Mouse (Mus musculus): Measurements from ENCODE around the gene Map1a. TPM values are rescaled to one million over a fixed set of nuclear protein-coding genes. Genes with fewer than 3 reads are reported as not detected.

Map1a gene
- total and polyA plus RNA-seq, 3 experiments = 4.3 to 5.8 (median 4.4) TPM

DNA sequence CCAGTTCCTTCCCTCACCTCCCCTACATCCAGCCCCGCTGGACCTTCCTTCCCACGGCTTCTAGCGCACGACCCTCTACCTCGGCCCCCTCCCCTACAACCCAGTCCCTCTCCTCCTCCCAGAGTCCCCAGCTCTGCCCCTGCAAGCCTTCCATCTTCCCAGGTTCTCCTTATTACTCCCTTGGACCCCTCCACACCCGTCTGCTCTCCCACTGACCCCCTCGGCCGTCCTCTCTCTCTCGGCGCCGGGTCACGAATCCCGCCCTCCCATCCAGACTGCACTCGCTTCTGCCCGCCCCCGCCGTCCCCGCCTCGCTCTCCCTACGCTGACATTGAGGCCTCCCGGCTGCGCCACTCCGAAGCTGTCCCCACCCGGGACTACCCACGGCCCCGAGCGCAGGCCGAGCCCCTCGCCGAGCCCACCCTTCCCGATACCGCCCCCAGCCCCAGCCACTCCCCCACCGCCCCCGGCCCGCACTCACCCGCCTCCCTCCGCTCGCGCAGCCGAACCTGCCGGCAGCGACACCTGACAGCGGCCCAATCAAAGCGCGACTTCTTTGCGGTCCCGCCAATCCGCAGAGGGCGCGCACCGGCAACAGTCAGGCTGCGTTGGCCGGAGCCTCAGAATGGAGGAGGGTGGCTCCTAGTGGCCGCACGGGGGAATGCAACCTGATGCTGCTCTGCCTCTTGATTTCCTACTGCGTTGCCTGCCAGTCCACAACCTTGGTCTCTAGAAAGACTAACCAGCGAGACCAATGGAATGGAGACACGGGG lies 65.6 kb downstream of the Map1a start, which contains the start of gene Ppip5k1:
Gene Ppip5k1, minus strand, starts transcription at position 577 of the 773 bp plus-strand sequence.
- no peaks in the 10 kb centered on the region for H3K79me2 ChIP-seq (replicated peaks; ENCODE audit: control insufficient read depth, insufficient read depth, low read length)
- peak within 1 kb of the TSS; percentile 84 for H3K9ac ChIP-seq (ENCODE audit: low read depth, low read length)
- DNase-seq = peak; percentile 96 to 98
- no peaks in the 10 kb centered on the region; the same call in none of the 2 replicates for H3K4me1 ChIP-seq (ENCODE audit: control insufficient read depth, insufficient read depth, low read length)
- H3K36me3 ChIP-seq (ENCODE audit: control insufficient read depth, insufficient read depth, low read length) = no peaks in the 10 kb centered on the region
- 1% methylated on average over 58 of the region's 58 CpGs for WGBS
- intact Hi-C loops (cut with DNase I) = loop anchor here (5.0 kb wide), 3 partner anchors 57 to 168 kb away; partner anchors contain the start of genes Catsper2, Pdia3 and Trp53bp1
- peak; percentile 91 for TF ChIP-seq CTCF (IDR thresholded peaks at IDR 0.05)
- peak; percentile 87; the same call in 1 of the 2 replicates for TF ChIP-seq EP300 (IDR thresholded peaks at IDR 0.05; ENCODE audit: insufficient read depth, low read depth, low read length)
- TF ChIP-seq POLR2A (IDR thresholded peaks at IDR 0.05; ENCODE audit: insufficient read depth, low read depth, low read length) = peak; percentile 42
- peak within 1 kb of the TSS; percentile 62 for H3K4me3 ChIP-seq
- peaks cover 9% of the 10 kb centered on the region for H3K27me3 ChIP-seq (ENCODE audit: control insufficient read depth, insufficient read depth, low read length)
- peak within 1 kb of the TSS; percentile 85 for H3K27ac ChIP-seq

DNA sequence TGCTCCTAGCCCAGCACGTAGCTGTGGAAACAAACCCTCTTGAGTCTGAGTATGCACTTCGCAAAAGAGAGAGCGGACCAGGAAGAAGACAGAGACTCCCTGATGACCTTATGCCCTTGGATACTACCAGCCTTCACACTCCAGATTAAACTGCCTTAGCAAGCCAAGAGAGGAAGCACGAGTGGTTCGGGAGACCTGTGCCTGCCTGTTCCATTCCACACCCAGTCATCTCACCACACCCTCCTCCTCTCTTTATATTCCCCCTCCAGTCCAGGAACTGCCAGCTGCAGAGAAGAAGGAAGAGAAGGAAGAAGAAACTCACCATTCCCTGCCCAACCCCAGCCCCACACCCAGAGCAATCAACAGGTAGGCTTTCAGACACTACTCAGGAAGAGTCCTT lies 68.1 kb downstream of the Map1a start, which contains the start of gene Ckmt1:
Gene Ckmt1, plus strand, starts transcription at position 221 of the 400 bp plus-strand sequence.
- H3K79me2 ChIP-seq (replicated peaks; ENCODE audit: control insufficient read depth, insufficient read depth, low read length) = no peaks in the 10 kb centered on the region
- H3K9ac ChIP-seq (ENCODE audit: low read depth, low read length) = no peak within 1 kb of the TSS
- H3K36me3 ChIP-seq (ENCODE audit: control insufficient read depth, insufficient read depth, low read length) = no peaks in the 10 kb centered on the region
- no peak for TF ChIP-seq EP300 (IDR thresholded peaks at IDR 0.05; ENCODE audit: insufficient read depth, low read depth, low read length)
- no peak for TF ChIP-seq POLR2A (IDR thresholded peaks at IDR 0.05; ENCODE audit: insufficient read depth, low read depth, low read length)
- no peak for TF ChIP-seq CTCF (IDR thresholded peaks at IDR 0.05)
- peaks cover 10% of the 10 kb centered on the region for H3K27me3 ChIP-seq (ENCODE audit: control insufficient read depth, insufficient read depth, low read length)
- DNase-seq = no peak
- no peak within 1 kb of the TSS for H3K4me3 ChIP-seq
- intact Hi-C loops (cut with DNase I) = loop anchor here (5.0 kb wide), 2 partner anchors 85 to 170 kb away; partner anchors contain the start of gene Trp53bp1
- no peak within 1 kb of the TSS for H3K27ac ChIP-seq
- H3K4me1 ChIP-seq (ENCODE audit: control insufficient read depth, insufficient read depth, low read length) = no peaks in the 10 kb centered on the region; the same call in none of the 2 replicates
- 44% methylated on average over 5 of the region's 5 CpGs for WGBS

DNA sequence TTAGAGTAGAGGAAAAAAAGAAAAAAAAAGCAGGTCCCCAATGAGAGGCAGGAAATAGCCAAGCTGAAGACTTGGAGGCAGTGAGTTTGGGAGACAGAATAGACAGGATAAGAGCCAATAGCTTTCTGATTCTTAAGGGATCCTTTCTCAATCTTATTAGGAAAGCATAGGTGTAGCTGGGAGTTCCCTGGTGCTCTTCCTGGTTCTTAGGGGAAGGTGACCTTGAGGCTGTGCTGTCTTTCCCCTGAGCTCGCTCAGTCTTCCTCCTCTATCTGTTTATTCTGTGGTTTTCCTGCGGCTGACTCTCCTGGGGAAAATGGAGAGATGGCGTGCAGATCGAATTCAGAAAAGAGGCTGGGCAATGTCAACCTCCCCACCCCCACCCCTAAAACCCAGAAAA lies 68.6 kb downstream of the Map1a start:
- no peaks in the 10 kb centered on the region for H3K79me2 ChIP-seq (replicated peaks; ENCODE audit: control insufficient read depth, insufficient read depth, low read length)
- H3K9ac ChIP-seq (ENCODE audit: low read depth, low read length) = no peak overlapping the region
- no peak overlapping the region for H3K4me3 ChIP-seq
- H3K4me1 ChIP-seq (ENCODE audit: control insufficient read depth, insufficient read depth, low read length) = no peaks in the 10 kb centered on the region; the same call in none of the 2 replicates
- TF ChIP-seq EP300 (IDR thresholded peaks at IDR 0.05; ENCODE audit: insufficient read depth, low read depth, low read length) (no peak), POLR2A (IDR thresholded peaks at IDR 0.05; ENCODE audit: insufficient read depth, low read depth, low read length) (no peak), CTCF (IDR thresholded peaks at IDR 0.05) (no peak)
- intact Hi-C loops (cut with DNase I) = loop anchor here (5.0 kb wide), 2 partner anchors 86 to 171 kb away; partner anchors contain the start of gene Trp53bp1
- no peaks in the 10 kb centered on the region for H3K36me3 ChIP-seq (ENCODE audit: control insufficient read depth, insufficient read depth, low read length)
- no peak overlapping the region for H3K27ac ChIP-seq
- WGBS = 2% methylated on average over 4 of the region's 4 CpGs
- DNase-seq = no peak
- peaks cover 10% of the 10 kb centered on the region for H3K27me3 ChIP-seq (ENCODE audit: control insufficient read depth, insufficient read depth, low read length)

DNA sequence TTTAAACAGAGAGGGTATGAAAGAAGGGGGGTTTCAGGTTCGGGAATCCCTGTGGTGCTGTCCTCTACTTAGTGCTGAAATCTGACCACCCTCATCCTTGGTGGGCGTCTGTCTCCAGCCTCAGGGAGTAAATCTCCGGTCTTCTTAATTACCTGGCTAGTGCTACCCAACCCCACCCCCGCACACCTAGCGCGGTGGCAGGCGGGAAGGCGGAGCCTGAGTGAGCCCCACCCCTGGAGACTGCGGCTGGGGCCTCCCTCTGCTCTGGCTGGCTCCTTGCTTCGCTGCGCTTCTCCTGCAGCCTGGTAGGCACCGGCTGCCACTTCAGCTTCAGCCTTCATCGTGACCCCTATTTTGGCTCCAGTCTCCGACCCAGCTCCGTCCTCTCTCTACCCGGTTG lies 69.0 kb downstream of the Map1a start:
- Histone ChIP-seq H3K36me3 (ENCODE audit: control insufficient read depth, insufficient read depth, low read length) (no peaks in the 10 kb centered on the region), H3K4me1 (ENCODE audit: control insufficient read depth, insufficient read depth, low read length) (no peaks in the 10 kb centered on the region; the same call in none of the 2 replicates), H3K9ac (ENCODE audit: low read depth, low read length) (no peak overlapping the region), H3K27ac (no peak overlapping the region), H3K4me3 (no peak overlapping the region), H3K79me2 (replicated peaks; ENCODE audit: control insufficient read depth, insufficient read depth, low read length) (no peaks in the 10 kb centered on the region), H3K27me3 (ENCODE audit: control insufficient read depth, insufficient read depth, low read length) (peaks cover 10% of the 10 kb centered on the region)
- intact Hi-C loops (cut with DNase I) = loop anchor here (5.0 kb wide), 2 partner anchors 86 to 171 kb away; partner anchors contain the start of gene Trp53bp1
- DNase-seq = peak; percentile 16 to 25
- TF ChIP-seq POLR2A (IDR thresholded peaks at IDR 0.05; ENCODE audit: insufficient read depth, low read depth, low read length) (no peak), CTCF (IDR thresholded peaks at IDR 0.05) (no peak), EP300 (IDR thresholded peaks at IDR 0.05; ENCODE audit: insufficient read depth, low read depth, low read length) (no peak)
- WGBS = 3% methylated on average over 16 of the region's 16 CpGs

DNA sequence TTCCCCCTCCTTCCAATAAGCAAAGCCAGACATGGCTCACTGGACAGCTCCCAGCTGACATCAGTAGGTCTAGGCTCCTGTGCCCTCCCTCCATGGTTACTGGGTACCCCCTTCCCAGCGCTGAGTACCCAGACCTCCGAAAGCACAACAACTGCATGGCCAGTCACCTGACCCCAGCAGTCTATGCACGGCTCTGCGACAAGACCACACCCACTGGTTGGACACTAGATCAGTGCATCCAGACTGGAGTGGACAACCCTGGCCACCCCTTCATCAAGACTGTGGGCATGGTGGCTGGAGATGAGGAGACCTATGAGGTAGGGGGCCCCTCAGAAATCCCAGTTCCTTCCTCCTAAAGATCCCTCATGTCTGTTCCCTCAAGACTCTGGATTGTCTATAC lies 70.1 kb downstream of the Map1a start:
- no peaks in the 10 kb centered on the region for H3K4me1 ChIP-seq (ENCODE audit: control insufficient read depth, insufficient read depth, low read length)
- TF ChIP-seq CTCF (IDR thresholded peaks at IDR 0.05) (no peak), POLR2A (IDR thresholded peaks at IDR 0.05; ENCODE audit: insufficient read depth, low read depth, low read length) (no peak), EP300 (IDR thresholded peaks at IDR 0.05; ENCODE audit: insufficient read depth, low read depth, low read length) (no peak)
- no peaks in the 10 kb centered on the region for H3K36me3 ChIP-seq (ENCODE audit: control insufficient read depth, insufficient read depth, low read length)
- H3K27me3 ChIP-seq (ENCODE audit: control insufficient read depth, insufficient read depth, low read length) = peaks cover 10% of the 10 kb centered on the region
- intact Hi-C loops (cut with DNase I) = loop anchor here (5.0 kb wide), 2 partner anchors 87 to 172 kb away; partner anchors contain the start of gene Trp53bp1
- no peak overlapping the region for H3K27ac ChIP-seq
- H3K4me3 ChIP-seq = no peak overlapping the region
- no peaks in the 10 kb centered on the region for H3K79me2 ChIP-seq (replicated peaks; ENCODE audit: control insufficient read depth, insufficient read depth, low read length)
- no peak overlapping the region for H3K9ac ChIP-seq (ENCODE audit: low read depth, low read length)
- 57% methylated on average over 4 of the region's 4 CpGs for WGBS
- no peak for DNase-seq

Other genes starting within 250 kb of the Map1a start
- gene Tgm5, start 203.8 kb upstream of the Map1a start, total RNA-seq (2021) = not detected
- gene Tgm5, start 203.8 kb upstream of the Map1a start, polyA plus RNA-seq (2012; rRNA removed) = 0.04 TPM in 1 of 2 replicates, not detected in the other
- not detected for gene Tgm7, start 179.8 kb upstream of the Map1a start, total RNA-seq (2021)
- gene Tgm7, start 179.8 kb upstream of the Map1a start, polyA plus RNA-seq (2012; rRNA removed) = 0.04 TPM in 1 of 2 replicates, not detected in the other
- 1 to 10 TPM; 8.6 to 9.1 TPM for gene Adal, start 149.2 kb upstream of the Map1a start, total RNA-seq (2021)
- 4.6 and 11.1 TPM in 2 replicates for gene Adal, start 149.2 kb upstream of the Map1a start, polyA plus RNA-seq (2012; rRNA removed)
- gene Lcmt2, start 148.9 kb upstream of the Map1a start, total RNA-seq (2021) = 10 to 100 TPM; 10.8 to 11.5 TPM
- 6.2 and 9.9 TPM in 2 replicates for gene Lcmt2, start 148.9 kb upstream of the Map1a start, polyA plus RNA-seq (2012; rRNA removed)
- 10 to 100 TPM; 13.7 to 14.3 TPM for gene Tubgcp4, start 118.9 kb upstream of the Map1a start, total RNA-seq (2021)
- gene Tubgcp4, start 118.9 kb upstream of the Map1a start, polyA plus RNA-seq (2012; rRNA removed) = 18.5 and 22.8 TPM in 2 replicates
- gene Zscan29, start 118.5 kb upstream of the Map1a start, total RNA-seq (2021) = 1 to 10 TPM; 5.2 to 6.4 TPM
- 2.0 and 2.3 TPM in 2 replicates for gene Zscan29, start 118.5 kb upstream of the Map1a start, polyA plus RNA-seq (2012; rRNA removed)
- 10 to 100 TPM; 28.3 to 29.4 TPM for gene Trp53bp1, start 18.2 kb upstream of the Map1a start, total RNA-seq (2021)
- 13.0 and 25.6 TPM in 2 replicates for gene Trp53bp1, start 18.2 kb upstream of the Map1a start, polyA plus RNA-seq (2012; rRNA removed)
- gene Ppip5k1, start 65.8 kb downstream of the Map1a start, total RNA-seq (2021) = 10 to 100 TPM; 85.1 to 93.6 TPM
- 44.3 and 65.0 TPM in 2 replicates for gene Ppip5k1, start 65.8 kb downstream of the Map1a start, polyA plus RNA-seq (2012; rRNA removed)
- 1 to 10 TPM; 1.0 to 2.1 TPM for gene Ckmt1, start 68.1 kb downstream of the Map1a start, total RNA-seq (2021)
- 4.7 and 5.3 TPM in 2 replicates for gene Ckmt1, start 68.1 kb downstream of the Map1a start, polyA plus RNA-seq (2012; rRNA removed)
- gene Strc, start 97.6 kb downstream of the Map1a start, total RNA-seq (2021) = not detected
- 0.09 and 0.10 TPM in 2 replicates for gene Strc, start 97.6 kb downstream of the Map1a start, polyA plus RNA-seq (2012; rRNA removed)
- gene Pdia3, start 124.2 kb downstream of the Map1a start, total RNA-seq (2021) = 100 to 1,000 TPM; 145 to 148 TPM
- 76.0 and 96.6 TPM in 2 replicates for gene Pdia3, start 124.2 kb downstream of the Map1a start, polyA plus RNA-seq (2012; rRNA removed)
- 1 to 10 TPM; 3.8 to 4.2 TPM for gene Catsper2, start 124.2 kb downstream of the Map1a start, total RNA-seq (2021)
- gene Catsper2, start 124.2 kb downstream of the Map1a start, polyA plus RNA-seq (2012; rRNA removed) = 3.4 and 4.3 TPM in 2 replicates
- under 1 TPM in 1 of 2 experiments, not detected in 1; 0.13 TPM for gene Ell3, start 154.7 kb downstream of the Map1a start, total RNA-seq (2021)
- gene Ell3, start 154.7 kb downstream of the Map1a start, polyA plus RNA-seq (2012; rRNA removed) = 0.15 and 0.47 TPM in 2 replicates
- 100 to 1,000 TPM; 369 to 415 TPM for gene Serf2, start 159.6 kb downstream of the Map1a start, total RNA-seq (2021)
- gene Serf2, start 159.6 kb downstream of the Map1a start, polyA plus RNA-seq (2012; rRNA removed) = 339 and 340 TPM in 2 replicates
- gene Hypk, start 163.7 kb downstream of the Map1a start, total RNA-seq (2021) = 10 to 100 TPM; 19.8 to 23.5 TPM
- 10.4 and 19.4 TPM in 2 replicates for gene Hypk, start 163.7 kb downstream of the Map1a start, polyA plus RNA-seq (2012; rRNA removed)
- gene Serinc4, start 167.2 kb downstream of the Map1a start, total RNA-seq (2021) = not detected
- gene Serinc4, start 167.2 kb downstream of the Map1a start, polyA plus RNA-seq (2012; rRNA removed) = 0.09 and 0.21 TPM in 2 replicates
- 10 to 100 TPM; 30.9 to 35.0 TPM for gene Mfap1b, start 184.5 kb downstream of the Map1a start, total RNA-seq (2021)
- gene Mfap1b, start 184.5 kb downstream of the Map1a start, polyA plus RNA-seq (2012; rRNA removed) = 4.3 and 8.6 TPM in 2 replicates
- 10 to 100 TPM; 30.5 to 33.1 TPM for gene Mfap1a, start 217.1 kb downstream of the Map1a start, total RNA-seq (2021)
- gene Mfap1a, start 217.1 kb downstream of the Map1a start, polyA plus RNA-seq (2012; rRNA removed) = 5.0 and 10.9 TPM in 2 replicates
- 1 to 10 TPM; 2.9 to 3.0 TPM for gene Wdr76, start 217.1 kb downstream of the Map1a start, total RNA-seq (2021)
- 1.2 and 2.0 TPM in 2 replicates for gene Wdr76, start 217.1 kb downstream of the Map1a start, polyA plus RNA-seq (2012; rRNA removed)